Mouse (Mus musculus) heart, postnatal 0 days (tissue): ENCODE results near the gene Cog2.

Experiments used
- CTCF ChIP-seq: IDR thresholded peaks from 2 replicates; pipeline ENCODE4 v1.5.1; 2016; ENCODE audit warnings: antibody characterized with exemption, control low read depth, low read depth
- EP300 ChIP-seq: IDR thresholded peaks from 2 replicates; pipeline ENCODE4 v1.6.1; 2016; ENCODE audit warnings: antibody characterized with exemption, low read depth

DNA sequence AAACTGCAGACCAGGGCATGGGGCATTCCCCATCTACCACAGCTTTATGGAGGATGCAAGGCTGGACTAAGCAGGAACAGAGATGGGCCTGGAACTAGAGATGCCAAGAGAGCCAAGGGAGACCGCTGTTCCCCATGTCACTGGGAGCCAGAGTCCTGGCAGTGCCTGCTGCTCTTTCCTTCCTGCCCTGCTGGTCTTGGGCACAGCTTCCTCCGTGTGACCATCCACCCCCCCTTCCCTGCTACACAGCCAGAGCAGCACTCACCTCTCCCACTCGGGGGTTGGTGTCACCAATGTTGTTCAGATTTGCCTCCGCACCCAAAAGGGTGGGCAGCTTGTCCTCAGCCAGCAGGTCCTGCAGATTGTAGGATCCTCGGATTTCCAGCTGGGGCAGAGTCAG lies 36.9 kb downstream of the Cog2 start:
- no peak for TF ChIP-seq CTCF
- no peak for TF ChIP-seq EP300
